Mouse (Mus musculus) inflammation-experienced regulatory T-cells, adult 16 weeks (primary cell): ENCODE results near the gene Pcx. TPM values are rescaled to one million over a fixed set of nuclear protein-coding genes. Genes with fewer than 3 reads are reported as not detected.

ENCODE experiments used
- polyA plus RNA-seq: library from polyadenylated mRNA; unstranded; fragments of 100-300 nt; shearing (Covaris generic); gene quantifications from one replicate; pipeline ENCODE4 v1.2.1, GENCODE M21; 2017

The Pcx gene
- polyA plus RNA-seq, result 5.1 TPM

DNA sequence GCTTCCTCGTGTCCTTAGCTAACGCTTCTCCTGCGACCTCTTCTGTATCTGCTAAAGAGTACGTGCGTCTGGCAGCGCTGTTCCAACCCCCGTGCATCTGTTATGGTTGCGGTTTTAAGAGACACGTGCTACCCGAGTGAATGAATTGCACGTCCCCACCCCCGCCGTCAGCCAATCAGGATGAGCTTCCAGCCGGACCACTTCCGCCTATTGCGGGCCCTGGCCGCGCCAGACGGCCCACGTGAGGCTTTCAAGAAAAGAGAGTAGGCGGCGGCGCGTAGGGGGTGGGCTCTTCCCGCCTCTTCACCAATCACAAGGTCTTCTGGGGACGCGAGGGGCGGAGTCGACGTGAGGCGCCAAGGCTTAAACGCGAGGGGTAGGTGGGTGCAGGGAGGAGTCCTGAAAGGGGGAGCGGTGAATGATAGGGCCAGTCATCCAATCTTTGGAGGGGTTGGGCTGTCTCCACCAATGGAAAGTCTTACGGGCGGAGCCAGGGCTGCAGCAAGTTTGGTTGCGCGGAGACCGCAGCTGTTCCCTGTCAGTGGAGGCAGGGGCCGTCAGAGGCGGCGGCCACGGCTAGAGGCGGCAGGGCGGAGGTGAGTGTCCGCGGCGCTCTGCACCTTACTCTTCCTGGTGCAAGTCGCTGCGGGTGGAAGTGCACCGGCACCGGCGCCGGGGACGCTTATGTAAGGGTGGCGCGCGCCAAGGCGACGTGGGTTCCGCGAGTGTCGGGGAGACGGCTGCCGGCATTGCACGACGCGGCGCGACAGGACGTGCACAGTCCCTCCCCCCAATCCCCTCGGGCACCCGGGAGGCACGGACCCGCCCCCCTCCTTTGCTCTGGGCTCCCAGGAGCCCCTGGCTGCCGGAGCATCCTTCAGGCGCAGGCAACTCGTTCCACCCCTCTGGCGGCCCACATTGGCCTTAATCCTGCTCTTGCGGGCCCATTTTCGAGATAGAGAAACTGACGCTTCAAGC is at the start of gene Pcx:
TSS of gene Pcx (plus strand) at position 487 of the 978 bp plus-strand sequence.

DNA sequence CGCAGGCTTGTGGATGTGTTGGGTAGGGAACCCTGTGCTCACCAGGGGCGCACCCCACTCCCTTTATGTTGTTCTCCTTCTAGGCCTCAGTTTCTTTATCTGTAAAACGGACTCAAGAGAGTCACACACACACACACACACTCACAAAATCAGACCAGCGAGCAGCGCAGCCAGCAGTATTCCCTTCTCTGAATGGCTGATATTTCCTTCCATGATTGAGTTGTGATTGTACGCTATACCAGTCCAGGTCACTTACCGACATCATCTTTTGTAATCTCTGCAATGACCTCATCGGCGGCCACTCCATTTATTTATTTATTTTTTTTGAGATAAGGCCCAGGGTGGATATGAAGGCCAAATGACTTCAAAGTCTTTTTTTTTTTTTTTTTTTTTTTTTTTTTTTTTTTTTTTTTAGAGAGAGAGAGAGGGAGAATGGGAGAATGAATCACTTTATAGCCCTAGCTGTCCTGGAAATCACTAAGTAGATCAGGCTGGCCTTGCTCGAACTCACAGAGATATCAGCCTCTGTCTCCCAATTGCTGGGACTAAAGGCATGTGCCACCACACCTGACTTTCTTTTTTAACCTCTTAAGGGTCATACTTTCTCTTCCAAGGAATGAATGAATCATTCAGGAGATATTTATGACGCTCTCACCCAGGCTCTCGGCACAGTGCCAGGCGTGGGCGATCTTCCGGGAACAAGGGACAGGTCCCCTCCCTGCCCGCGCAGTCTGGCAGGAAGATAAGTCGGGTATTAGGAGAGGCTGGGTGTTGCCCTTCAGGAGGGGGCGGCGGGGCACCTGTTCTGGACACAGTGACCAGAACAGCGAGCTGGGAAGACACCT is 32.7 kb upstream of the Pcx start, which contains the start of gene Syt12:
TSS of gene Syt12 (minus strand) at position 103 of the 845 bp plus-strand sequence.

DNA sequence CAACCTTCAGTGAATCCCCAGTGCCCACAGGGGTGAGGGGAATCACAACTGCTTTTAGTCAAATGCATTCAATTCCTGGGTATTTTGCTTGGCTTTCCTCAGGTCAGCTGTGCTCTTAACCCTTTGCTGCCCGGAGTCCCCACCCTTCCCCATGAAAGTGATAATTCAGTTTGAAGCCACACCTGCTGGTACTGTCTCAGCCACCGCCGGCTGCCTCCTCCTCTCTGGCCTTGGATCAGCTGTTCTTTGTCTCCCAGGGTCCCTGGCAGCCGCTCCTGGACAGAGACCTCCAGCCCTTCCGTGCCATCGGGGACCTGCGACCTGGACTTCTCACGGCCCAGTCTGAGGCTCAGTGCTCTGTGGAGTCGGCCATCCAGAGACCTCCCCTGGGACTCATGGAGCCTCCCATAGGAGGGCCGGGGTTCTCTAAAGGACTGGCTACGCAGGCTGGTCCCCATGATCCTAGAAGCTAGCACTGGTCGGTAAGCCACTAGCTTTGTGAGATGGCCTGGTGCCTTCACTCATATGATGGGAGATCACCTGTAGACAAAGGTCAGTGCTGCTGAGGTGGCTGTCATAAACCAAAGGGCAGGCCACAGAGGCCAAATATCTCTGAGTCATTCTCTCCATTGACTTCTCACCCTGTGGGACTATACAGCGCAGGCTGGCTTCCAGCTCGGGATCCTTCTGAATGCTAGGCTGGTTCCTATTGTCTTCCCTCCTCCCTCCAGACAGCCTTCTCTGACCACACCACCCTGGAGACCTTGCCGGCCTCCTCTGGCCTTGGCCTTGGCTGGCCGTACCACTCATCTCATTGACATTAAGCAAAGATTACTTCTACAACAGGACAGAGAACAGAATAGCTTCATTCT is 12.0 kb upstream of the Pcx start, which contains the start of gene 2010003K11Rik:
TSS of gene 2010003K11Rik (minus strand) at position 522 of the 872 bp plus-strand sequence.

DNA sequence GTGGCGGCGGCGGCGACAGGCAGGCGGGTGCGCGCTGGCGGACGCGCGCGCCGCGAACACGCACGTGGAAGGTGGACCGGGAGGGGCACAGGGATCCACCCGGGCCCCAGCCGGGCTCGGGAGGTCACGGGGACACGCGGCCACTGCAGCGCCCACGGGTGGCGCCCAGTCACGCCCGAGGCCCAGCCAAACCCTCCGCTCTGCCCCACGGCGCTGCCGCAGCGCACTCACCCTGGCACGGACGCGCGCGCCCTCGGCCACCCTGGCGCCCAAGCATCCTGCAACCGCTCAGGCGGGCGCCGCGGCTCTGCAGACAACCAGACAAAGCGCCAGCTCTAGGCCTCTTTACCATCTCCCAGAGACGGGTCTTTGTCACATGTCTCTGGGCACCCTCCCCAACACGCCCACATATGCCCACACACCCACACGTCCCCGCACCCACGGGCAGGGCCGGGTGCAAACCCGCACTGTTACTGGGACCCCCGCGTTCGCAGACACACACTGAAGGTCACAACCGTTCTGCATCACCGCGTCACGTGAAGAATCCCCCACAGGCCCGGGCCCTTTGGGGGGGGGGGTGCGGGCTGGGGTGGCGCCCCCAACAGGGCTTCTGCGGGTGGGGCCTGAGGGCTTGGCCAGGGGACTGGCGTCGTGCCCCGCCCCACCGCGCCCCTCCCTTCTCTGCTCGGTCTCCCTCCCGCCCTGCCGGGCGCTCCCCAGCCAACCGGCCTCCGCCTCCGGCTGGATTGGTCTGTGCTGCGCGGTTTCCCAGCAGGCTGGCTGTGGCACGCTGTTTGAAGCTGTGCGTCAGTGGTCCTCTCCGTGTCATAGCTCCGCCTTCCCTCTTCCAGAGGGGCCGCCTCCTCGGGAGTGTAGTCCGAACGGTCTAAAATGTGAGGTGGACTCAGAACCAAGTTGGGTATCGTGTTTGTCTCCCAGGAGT is 105.2 kb downstream of the Pcx start, which contains the start of gene Lrfn4:
TSS of gene Lrfn4 (minus strand) at position 517 of the 943 bp plus-strand sequence.

GRCm38 (mm10) chr19:4625179-4625828 is 115.0 kb downstream of the Pcx start, which contains the start of gene Rce1:
TSS of gene Rce1 (minus strand) at chr19:4625641.

Other genes with a start within 250 kb of the Pcx start
- 0.82 TPM for gene Ssh3, start 241.3 kb upstream of the Pcx start, polyA plus RNA-seq
- 3.1 TPM for gene Ankrd13d, start 227.3 kb upstream of the Pcx start, polyA plus RNA-seq
- 64.8 TPM for gene Grk2, start 204.2 kb upstream of the Pcx start, polyA plus RNA-seq
- 55.9 TPM for gene Kdm2a, start 112.2 kb upstream of the Pcx start, polyA plus RNA-seq
- gene Rhod, start 71.0 kb upstream of the Pcx start, polyA plus RNA-seq, result 7.2 TPM
- not detected for gene Syt12, start 33.0 kb upstream of the Pcx start, polyA plus RNA-seq
- not detected for gene 2010003K11Rik, start 11.9 kb upstream of the Pcx start, polyA plus RNA-seq
- 0.13 TPM for gene Lrfn4, start 105.2 kb downstream of the Pcx start, polyA plus RNA-seq
- gene Rce1, start 115.2 kb downstream of the Pcx start, polyA plus RNA-seq, result 60.1 TPM
- 0.18 TPM for gene Gm960, start 188.2 kb downstream of the Pcx start, polyA plus RNA-seq
- gene Sptbn2, start 200.7 kb downstream of the Pcx start, polyA plus RNA-seq, result 0.46 TPM
- gene Rbm4b, start 246.0 kb downstream of the Pcx start, polyA plus RNA-seq, result 56.0 TPM